Mouse (Mus musculus): ENCODE results near the gene AC170998.1.
"Not testable (repeated sequence)": the region's sequence is repeated elsewhere in the genome, so short reads cannot be mapped to it uniquely, and the experiment has no call there.

Gene AC170998.1

DNA sequence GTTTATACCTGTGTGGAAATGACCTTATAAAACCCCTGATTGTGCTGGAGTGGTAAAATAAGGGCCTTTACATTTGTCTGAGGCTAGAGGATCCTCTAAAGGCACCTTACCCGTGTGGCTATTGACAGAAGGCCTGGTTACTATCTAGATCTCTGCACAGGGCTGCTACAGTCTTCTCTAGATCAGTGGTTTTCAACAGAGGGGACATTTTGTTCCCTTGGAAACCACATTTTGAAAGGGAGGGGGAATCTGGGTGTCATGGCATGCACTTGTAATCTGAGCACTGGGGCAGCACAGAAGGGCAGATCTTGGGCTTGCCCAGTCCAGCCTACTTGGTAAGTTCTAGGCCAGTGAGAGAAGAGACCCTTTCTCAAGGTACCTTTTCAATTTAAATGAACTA lies 19.2 kb upstream of the AC170998.1 start:
- no peak for DNase-seq (ENCODE audit: low read depth in 1 of 2, low spot score in 2 of 2)

DNA sequence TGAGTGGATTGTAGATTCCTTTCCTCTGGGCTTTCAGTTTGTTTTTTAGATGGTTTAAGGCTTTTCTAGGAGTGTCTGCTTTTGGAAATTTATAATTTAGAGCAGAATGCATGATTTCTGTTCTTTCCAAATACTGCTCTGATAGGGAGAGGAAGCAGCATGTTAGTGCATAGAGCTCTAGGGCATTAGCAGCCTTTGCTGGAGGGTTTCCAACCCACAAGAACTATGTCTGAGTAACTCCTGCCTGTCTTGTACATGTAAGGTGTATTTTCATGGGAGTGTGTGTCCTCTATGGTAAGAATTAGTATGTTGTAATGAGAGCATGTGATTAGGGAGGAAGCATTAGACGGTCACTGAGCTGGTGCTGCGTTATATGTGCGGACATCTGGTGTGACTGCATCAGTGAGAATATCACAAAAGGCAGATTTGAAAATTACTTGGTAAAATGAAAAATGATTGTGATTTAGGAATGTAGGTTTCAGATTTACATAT lies 18.7 kb upstream of the AC170998.1 start:
- DNase-seq (ENCODE audit: low read depth in 1 of 2, low spot score in 2 of 2), result no peak

DNA sequence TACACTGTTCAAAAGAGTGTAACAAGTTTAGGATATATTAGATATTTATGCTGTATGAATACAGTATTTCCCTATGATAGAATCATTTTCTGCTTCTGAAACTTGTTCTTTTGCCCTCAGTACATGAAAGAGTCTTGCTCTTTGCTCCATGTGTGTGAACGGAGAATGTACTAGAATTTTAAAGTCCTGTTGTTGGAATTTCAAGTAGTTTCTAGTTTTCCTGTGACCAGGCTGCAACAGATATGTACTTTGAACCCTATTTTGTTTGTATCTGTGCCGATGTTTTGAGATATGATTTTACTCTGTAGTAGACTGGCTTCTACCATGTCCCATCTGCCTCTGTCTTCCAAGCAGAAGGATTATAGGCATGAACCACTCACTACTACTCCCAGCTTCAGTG lies 18.1 kb upstream of the AC170998.1 start:
- DNase-seq (ENCODE audit: low read depth in 1 of 2, low spot score in 2 of 2), result no peak

DNA sequence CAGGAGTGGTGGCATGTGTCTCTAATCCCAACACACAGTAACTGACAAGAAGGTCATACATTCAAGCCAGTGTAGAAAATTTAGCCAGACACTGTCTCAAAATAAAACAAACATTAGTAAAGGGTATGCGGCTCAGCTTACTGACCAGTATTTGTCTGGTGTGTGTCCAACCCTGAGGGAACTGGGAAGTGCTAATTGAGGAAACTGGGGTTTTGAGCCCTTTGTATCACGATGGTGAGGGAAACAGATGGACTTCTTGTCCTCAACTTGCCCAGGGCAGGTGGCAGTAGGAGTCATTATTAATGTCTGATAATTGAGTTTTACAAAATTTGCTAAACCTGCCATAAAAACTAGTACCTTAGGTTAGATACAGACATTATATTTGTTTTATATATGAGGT lies 16.9 kb upstream of the AC170998.1 start:
- no peak for DNase-seq (ENCODE audit: low read depth in 1 of 2, low spot score in 2 of 2)

DNA sequence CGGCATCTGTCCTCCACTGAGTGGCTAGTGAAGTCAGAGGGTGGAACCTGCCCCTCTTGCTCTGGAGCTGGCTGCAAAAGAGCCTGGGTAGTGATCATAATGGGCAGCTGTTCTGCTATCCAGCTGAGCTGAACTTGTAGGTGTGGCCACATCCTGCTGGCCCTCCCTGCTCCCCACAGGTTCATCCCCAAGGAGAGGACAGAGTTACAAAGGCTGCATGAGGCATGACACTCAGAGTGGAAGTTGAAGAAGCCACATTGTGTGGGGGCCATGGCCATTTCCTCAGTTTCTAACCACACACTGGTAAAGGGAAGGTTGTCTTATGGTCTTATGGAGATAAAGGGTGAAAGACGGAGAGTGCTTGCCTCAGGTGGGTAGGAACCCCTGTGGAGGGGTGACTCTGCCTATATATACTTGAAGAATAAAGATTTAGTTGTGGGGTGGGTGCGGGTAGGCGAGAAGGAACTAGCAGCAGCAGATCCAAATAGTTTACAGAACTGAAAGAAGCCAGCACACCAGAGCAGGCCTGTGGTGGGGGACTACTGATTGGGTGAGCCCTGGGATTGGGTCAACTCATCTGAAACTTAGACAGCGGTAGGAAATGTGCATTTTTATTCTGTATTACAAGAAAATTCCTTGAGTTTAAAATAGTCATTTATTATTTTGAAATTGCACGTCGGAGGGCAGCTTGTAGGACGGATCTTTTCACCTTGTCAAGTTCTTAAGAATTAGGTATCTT lies 16.2 kb upstream of the AC170998.1 start:
- peak in 1 of 2 experiments; percentile 29 for DNase-seq (ENCODE audit: low read depth in 1 of 2, low spot score in 2 of 2)

DNA sequence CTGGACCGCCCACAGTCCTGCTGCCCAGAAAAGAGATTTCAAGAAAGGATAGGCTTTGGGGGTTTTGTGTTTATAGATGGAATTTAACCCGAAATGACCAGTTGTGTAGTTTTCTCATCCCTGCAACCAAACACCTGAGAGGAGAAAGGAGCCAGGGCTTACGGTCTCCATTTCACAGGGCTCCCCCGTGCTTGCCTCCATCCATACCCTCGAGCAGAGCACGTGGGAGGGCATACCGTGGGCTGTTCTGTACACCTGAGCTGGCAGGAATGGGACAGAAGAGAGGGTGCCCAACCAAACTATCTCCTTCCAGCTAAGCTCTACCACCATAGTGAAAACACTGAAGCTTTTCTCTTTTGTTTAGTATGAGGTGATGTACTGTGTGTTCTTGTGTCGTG lies 15.6 kb upstream of the AC170998.1 start:
- DNase-seq (ENCODE audit: low read depth in 1 of 2, low spot score in 2 of 2), result no peak

DNA sequence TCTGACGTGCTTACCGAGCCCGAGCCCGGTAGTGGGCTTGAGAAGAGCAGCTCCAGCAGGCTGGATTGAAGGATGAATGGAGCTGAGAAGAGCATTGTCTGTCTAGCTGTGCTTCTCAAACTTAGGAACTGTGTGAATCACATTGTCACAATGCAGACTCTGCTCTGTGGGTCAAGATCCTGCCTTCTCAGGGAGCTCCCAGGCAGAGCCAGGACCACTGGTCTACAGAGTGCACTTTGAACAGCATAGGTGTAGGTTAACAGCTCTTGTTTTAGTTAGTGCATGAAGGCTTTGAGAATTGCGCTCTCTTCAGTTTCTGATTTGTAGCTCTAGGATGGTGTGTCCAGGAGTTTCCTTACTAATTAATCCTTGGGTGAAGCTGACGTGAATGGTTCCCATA lies 14.6 kb upstream of the AC170998.1 start:
- DNase-seq (ENCODE audit: low read depth in 1 of 2, low spot score in 2 of 2), result no peak

DNA sequence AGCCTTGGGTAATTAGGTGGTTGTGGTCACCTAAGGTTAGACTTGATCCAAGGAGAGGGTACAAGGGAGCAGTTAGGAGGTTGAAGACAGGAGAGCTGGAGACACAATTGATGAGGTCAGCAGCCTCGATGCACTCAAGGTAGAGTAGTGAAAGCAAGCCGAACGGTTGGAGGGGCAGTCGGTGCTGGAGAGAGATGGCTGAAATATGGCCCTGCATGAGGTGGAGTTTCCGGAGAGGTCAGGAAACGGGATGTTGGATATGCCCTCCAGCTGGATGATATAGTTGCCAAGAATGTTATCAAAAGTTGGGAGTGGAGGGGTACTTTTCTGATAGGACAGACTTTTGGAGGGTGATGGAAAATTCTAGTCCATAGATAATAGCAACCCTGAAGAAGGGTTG lies 13.6 kb upstream of the AC170998.1 start:
- DNase-seq (ENCODE audit: low read depth in 1 of 2, low spot score in 2 of 2), result no peak

DNA sequence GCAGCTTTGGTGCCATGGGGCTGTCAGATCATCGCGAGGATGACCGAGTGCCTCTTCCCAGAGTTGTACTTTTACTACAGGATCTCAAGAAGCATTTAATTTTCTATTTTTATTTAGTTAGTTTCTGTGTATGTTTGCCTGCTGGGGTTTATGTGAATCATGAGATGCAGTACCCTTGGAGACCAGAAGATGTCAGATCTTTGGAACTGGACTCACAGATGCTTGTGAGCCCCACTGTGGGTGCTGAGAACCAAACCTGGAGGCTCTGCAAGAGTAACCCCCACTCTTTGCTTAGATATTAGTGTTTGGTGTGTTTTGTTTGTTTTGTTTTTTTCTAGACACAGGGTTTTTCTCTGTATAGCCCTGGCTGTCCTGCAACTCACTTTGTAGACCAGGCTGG lies 11.9 kb upstream of the AC170998.1 start:
- no peak for DNase-seq (ENCODE audit: low read depth in 1 of 2, low spot score in 2 of 2)

DNA sequence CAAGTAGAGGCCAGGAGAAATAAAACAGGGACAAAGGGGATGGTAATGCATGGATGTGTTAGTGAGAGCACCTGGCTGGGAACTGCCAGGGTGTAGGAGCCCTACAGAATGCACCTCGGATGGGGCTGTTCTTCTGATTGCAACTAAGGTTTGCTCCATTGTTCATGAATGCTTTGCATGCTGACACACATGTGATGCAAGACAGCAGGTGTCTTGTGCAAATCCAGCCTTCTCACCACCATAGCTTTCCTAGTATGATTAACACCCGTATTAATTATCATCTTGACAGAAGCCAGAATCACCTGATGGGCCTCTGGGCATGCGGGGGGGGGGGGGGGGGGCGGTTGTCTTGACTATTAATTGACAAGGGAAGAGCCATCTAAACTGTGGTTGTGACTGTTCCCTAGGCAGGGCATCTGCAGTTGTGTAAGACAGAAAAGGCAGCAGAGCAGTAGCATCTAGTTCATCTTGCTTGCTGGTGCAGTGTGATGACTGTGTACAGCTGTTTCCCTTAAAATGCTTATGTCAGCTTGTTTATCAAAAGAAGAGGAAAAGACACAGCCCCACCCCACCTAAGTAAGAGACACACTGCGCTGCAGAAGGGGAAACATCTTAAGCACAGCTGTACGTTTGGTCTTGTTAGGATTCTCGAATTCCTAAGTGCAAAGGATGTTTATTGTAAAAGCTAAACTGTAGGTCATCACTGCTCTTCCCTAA lies 9.9 kb upstream of the AC170998.1 start:
- no peak for DNase-seq (ENCODE audit: low read depth in 1 of 2, low spot score in 2 of 2)

DNA sequence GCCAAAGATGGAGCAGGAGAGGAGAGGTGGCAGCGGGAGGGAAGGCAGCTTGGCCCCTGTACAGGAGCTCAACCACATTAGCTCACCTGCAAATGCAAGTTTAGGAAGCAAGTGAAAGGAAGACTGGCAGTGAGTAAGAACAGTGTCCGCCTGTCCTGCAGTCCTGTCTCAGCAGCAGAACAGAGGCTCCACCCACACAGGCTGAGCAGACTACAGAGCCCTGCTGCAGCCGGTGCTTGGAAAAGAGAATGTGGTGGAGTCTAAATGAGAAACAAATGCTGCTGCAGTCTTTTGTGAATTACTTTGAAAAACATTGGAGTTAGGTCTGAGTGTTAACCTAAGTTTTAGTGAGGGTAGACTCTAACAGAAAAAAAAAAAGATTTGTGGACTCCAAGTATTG lies 8.3 kb upstream of the AC170998.1 start:
- no peak for DNase-seq (ENCODE audit: low read depth in 1 of 2, low spot score in 2 of 2)

DNA sequence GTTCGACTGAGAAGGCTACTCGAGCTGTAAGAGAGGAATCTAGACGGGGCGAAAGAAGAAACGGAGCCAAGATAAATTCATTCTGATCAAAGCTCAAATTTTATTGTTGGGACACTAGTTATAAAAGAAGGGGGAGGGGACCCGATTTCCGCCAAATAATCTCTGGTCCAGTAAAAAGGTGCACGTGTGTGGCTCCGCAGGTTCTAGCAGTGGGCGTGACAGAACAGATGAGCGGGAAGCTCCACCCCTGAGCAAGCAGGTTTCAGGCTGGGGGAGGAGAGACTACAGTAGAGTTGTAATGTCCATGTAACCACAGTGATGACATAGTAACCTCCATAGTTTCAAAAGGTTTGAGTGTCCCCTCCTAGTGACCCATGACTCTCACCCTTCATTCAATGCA lies 1.6 kb downstream of the AC170998.1 start:
- not testable (repeated sequence) for DNase-seq (ENCODE audit: low read depth in 1 of 2, low spot score in 2 of 2)

DNA sequence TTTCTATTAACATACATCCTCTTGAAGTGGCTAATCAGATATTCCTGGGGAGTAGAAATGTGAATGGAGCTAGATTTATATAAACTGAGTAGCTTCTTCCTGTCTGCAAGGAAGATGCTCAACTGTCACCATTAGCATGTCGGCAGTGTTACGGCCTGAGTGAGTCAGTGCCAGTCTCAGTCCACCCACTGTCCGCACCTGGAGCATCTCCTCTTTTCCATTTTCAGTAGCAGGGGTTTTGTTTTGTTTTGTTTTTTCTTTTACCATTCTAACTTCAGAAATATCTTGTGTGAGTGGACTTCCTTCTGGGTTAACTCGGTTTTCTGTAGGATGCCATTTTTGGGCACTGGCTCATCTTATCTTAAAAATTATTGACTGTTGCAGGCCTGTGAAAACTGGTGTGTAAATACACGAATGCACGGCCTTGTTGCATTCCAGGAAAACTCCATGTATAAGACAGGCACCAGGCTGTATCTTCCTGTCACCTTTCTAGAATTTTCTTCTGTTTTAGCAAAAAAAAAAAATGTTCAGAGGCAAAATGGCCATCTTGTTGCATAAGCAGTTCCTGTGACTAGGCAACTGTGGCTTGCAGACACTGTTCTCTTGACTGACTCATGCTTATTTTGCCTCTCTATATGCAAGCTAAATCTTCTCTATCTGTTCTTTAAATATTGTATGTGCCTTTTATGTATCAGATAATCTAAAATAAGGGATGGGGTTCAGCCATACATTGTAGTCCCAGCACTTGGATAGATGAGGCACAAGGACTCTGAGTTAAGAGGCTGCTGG lies 9.6 kb downstream of the AC170998.1 start:
- DNase-seq (ENCODE audit: low read depth in 1 of 2, low spot score in 2 of 2), result no peak

DNA sequence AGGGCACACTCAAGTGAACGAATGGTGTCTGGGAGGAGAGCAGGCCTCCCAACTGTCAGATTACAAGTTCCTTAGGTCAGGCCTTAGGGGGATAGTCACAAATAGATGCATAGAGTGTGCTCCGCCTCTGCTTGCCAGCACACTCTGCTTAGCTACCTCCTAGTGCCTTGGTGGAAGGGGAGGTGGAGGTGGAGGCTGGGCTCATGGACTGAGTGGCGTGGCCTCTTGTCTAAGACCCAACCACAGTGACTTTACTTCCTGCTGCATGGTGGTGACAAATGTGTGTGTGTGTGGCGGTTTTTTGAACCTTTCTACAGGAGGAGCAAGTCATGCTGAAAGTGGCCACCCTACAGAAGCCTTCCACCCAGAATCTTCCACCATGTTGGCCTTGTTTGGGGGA lies 10.6 kb downstream of the AC170998.1 start:
- no peak for DNase-seq (ENCODE audit: low read depth in 1 of 2, low spot score in 2 of 2)

DNA sequence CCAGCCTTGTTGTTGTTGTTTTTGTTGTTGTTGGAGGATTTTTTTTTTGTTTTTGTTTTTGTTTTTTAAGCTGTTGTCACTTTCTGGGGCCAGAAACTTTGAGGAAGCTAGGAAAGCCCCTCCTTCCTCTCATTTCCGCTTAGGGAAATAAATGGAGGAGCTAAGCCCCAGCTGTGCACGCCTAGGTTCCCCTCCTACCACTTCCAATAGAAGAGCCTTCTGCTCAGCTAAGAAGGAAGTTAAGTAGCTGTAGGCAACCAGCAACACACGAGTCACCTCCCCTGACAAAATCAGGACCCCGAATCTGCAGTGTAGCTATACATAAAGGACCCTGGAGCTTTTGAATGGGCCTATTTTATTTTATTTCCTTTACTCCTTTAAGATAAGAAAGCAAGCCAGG lies 12.1 kb downstream of the AC170998.1 start:
- peak; percentile 26 to 31 for DNase-seq (ENCODE audit: low read depth in 1 of 2, low spot score in 2 of 2)

DNA sequence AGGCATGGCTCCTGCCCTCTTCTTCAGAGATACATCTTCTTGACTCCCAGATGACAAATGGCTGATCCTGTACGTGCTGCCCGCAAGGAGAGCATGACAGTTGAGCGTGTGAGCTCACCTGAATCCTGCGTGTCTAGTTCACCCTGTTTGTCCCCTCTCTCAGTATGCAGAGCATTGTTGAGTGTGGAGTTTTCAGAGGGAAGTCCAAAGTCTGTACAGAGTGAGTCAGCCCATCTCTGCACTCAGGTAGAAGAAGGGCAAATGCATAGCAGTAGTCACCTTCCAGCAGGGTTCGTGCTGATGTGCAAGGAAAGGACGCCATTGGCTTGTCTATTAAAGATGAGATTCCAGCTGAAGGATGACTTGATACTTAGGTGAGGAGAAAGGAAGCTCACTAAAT lies 13.4 kb downstream of the AC170998.1 start:
- no peak for DNase-seq (ENCODE audit: low read depth in 1 of 2, low spot score in 2 of 2)

DNA sequence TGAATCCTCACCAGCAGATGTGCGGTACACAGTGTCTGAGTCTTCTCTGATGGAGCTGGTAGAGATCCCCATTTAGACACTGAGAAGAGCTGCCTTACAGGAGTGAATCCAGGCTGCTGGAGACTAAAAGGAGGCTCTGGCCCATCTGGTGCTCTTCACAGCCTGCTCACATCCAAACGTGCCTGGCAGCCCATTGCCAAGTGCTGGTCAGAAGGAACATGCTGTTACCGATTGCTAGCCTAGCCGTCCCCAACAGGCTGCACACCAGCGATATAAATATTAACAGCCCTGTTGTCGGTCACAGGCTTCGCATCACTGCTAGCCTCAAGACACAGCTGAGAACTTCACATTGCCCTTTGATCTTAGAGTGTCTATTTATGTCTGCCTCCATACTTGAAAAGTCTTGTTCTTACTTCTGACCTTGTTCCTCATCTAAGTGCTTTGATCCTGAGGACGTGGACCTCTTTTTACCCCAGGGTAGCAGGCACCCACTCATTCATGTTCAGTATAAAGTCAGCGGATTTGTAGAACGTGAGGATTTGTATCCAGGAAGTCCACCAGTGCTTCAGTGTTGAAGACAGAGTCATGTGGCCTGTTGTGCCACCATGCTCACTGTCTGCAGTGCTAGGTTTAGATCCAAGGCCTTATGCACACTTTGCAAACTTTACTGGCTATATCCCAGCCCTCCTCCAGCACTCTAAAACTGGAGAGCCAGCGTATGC lies 17.4 kb downstream of the AC170998.1 start:
- no peak for DNase-seq (ENCODE audit: low read depth in 1 of 2, low spot score in 2 of 2)

DNA sequence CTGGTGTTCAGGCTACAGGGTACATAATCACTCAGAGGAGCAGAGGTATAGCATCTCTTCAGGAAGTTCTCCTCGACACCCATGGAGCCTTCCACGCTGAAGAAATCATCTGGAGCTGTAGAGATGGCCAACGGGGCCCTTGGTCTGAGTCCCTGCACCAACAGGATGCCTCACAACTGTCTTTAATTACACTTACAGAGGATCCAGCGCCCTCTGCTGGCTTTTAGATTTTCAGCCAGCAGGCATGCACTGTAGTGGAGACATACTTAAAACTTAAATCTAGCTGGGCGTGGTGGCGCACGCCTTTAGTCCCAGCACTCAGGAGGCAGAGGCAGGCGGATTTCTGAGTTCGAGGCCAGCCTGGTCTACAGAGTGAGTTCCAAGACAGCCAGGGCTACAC lies 18.0 kb downstream of the AC170998.1 start:
- no peak for DNase-seq (ENCODE audit: low read depth in 1 of 2, low spot score in 2 of 2)

DNA sequence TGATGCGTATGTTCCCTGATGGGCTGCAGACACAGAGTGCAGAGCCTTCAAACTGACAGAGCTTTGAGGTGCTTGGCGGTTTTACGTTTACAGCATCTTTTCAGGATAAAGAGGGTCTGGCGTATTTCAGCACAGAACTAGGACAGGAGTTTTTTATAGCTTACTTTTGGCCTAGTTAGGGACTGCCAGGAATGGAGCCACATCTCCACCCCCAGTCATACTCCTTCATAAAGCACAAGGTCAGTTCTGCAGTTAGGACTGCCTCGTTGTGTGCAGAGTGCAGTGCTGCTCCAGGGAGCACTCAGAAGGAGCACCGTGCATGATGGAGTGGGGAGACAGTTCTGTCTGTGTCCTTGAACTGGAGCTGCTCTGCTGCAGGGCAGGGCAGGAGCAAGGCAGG lies 19.9 kb downstream of the AC170998.1 start:
- DNase-seq (ENCODE audit: low read depth in 1 of 2, low spot score in 2 of 2), result no peak

DNA sequence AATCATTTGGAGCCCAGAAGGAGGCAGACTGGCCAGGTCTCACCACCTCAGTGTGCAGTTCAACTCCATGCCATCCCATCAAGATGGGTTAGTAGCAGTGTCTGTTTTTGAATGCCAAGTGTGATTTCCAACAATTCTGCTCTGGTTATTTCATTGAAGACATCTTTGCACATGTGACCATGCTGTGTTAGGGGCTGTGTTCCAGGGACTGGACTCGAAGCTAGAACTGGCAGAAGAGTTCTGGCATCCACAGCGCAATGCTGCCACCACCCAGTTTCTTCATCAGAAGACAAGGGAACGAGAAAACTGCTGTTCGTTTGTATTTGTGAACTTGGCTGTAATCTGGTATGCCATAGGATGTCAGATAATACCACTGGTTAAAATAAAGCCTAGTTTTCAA lies 22.1 kb downstream of the AC170998.1 start:
- DNase-seq (ENCODE audit: low read depth in 1 of 2, low spot score in 2 of 2), result no peak

DNA sequence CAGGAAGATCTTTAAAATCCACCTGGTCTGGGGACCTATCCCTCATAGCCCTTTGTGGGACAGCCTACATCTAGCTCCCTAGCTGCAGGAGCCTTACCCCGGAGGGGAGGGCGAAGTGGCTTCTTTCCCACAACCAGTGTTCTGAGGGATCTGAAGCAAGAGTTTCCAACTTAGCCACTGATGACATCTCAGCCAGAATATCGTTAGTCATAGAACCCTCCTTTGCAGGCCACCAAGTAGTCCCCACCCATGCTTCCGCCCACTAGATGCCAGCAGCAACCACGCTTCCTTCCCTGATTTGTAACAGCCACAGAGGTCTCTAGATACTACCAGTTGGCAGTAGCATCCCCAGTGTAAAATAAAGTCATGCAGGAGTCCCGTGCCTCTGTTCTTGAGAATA lies 24.7 kb downstream of the AC170998.1 start:
- peak; percentile 59 to 77 for DNase-seq (ENCODE audit: low read depth in 1 of 2, low spot score in 2 of 2)
